Mouse (Mus musculus) G1E (cell line): ENCODE results near the gene Sox5. TPM values are rescaled to one million over a fixed set of nuclear protein-coding genes. Genes with fewer than 3 reads are reported as not detected.

ENCODE experiments used
- ATAC-seq: 2 replicates; pipeline ENCODE4 v1.8.0; 2016; ENCODE audit warnings: mild to moderate bottlenecking; ENCODE audit not compliant: insufficient number of reproducible peaks, poor library complexity, low FRiP score, severe bottlenecking; ENCODE audit errors: extremely low read depth
- DNase-seq: peaks from one replicate; pipeline ENCODE4 v3.0.0; 2012; ENCODE audit warnings: low spot score
- H3K27me3 ChIP-seq: 2 replicates; pipeline ENCODE4 v1.6.1; 2012; ENCODE audit warnings: mild to moderate bottlenecking, low read length, inconsistent platforms; ENCODE audit not compliant: insufficient read depth
- H3K36me3 ChIP-seq: replicated peaks from 2 replicates; pipeline ENCODE3; 2012; ENCODE audit warnings: mild to moderate bottlenecking, inconsistent platforms
- H3K4me1 ChIP-seq: 2 replicates; pipeline ENCODE4 v1.6.1; 2012; ENCODE audit warnings: low read depth, low read length, inconsistent platforms, mixed read lengths; ENCODE audit not compliant: insufficient read depth
- H3K4me3 ChIP-seq: 2 replicates; pipeline ENCODE4 v1.5.1; 2012; ENCODE audit warnings: low read depth, mild to moderate bottlenecking, inconsistent platforms, low read length, moderate library complexity, mixed read lengths
- H3K9me3 ChIP-seq: replicated peaks from 2 replicates; pipeline ENCODE4 v1.6.1; 2012; ENCODE audit warnings: inconsistent platforms
- CTCF ChIP-seq: IDR thresholded peaks from 2 replicates; pipeline ENCODE4 v1.5.1; 2012; ENCODE audit warnings: low read depth, low read length, inconsistent platforms, mixed read lengths
- GATA1 ChIP-seq: IDR thresholded peaks from 2 replicates; pipeline ENCODE4 v1.6.1; 2012; ENCODE audit warnings: borderline replicate concordance, low read length, inconsistent platforms, mixed read lengths
- GATA2 ChIP-seq: IDR thresholded peaks from 2 replicates; pipeline ENCODE4 v1.6.1; 2012; ENCODE audit warnings: low read depth, low read length, inconsistent platforms, borderline replicate concordance
- POLR2AphosphoS5 ChIP-seq: IDR thresholded peaks from 2 replicates; pipeline ENCODE4 v1.6.1; 2012; ENCODE audit warnings: low read depth, low read length, inconsistent platforms; ENCODE audit not compliant: insufficient replicate concordance
- TAL1 ChIP-seq: conservative IDR thresholded peaks from 2 replicates; pipeline ENCODE4 v1.6.1; 2012; ENCODE audit warnings: low read depth, low read length, inconsistent platforms, mixed read lengths
- polyA plus RNA-seq: library from polyadenylated mRNA; stranded (reverse); fragments of >175 nt; gene quantifications from 2 replicates; pipeline ENCODE4 v1.2.3, GENCODE M21; 2012
- total RNA-seq, 2 experiments: library from RNA; stranded (forward) in 1 of 2; stranded (reverse) in 1 of 2; fragments of 200-1000 nt in 1 of 2; fragments of >200 nt in 1 of 2; fragmentation: Nextera tagmentation in 1 of 2; gene quantifications; 2 replicates each; pipeline ENCODE4 v1.2.3; 2014 to 2017

Sox5 gene
- total and polyA plus RNA-seq, 3 experiments = 0.27 to 16.2 TPM; not detected in 1

- Histone ChIP-seq H3K9me3 (peaks cover 46% of the 10 kb centered on the region), H3K36me3 (no peaks in the 10 kb centered on the region), H3K4me3 (no peak overlapping the region), H3K27me3 (no peaks in the 10 kb centered on the region), H3K4me1 (no peaks in the 10 kb centered on the region)
- no peak for DNase-seq
- ATAC-seq = no peak
- no peak for TF ChIP-seq GATA2
- TF ChIP-seq TAL1 = no peak
- TF ChIP-seq CTCF = no peak
- TF ChIP-seq GATA1 = no peak
- TF ChIP-seq POLR2AphosphoS5 = no peak
Observed at GRCm38 (mm10) chr6:144170541-144170940, 611.2 kb downstream of the Sox5 start.

DNA sequence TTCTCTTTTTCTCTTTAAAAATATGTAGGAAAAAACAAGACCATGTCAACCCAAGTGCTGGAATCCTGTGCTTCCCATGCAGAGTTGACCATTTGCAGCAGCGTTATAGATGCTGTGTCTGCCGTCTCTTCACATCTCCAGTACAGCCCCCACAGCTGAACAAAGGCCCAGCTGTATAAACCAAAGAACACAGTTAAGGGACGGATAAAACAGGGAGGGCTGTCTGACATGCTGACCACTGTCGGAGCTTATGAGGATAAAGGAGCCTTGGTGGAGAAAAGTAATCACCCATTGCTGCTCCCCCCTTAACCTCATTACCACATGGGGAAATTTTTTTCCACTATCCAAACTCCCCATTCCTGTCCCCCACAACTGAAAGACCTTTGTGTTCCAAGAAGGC is 612.0 kb downstream of the Sox5 start:
- no peaks in the 10 kb centered on the region for H3K27me3 ChIP-seq
- H3K9me3 ChIP-seq = peaks cover 40% of the 10 kb centered on the region
- H3K36me3 ChIP-seq = no peaks in the 10 kb centered on the region
- no peaks in the 10 kb centered on the region for H3K4me1 ChIP-seq
- ATAC-seq (no peak), DNase-seq (no peak)
- H3K4me3 ChIP-seq = no peak overlapping the region
- no peak for TF ChIP-seq POLR2AphosphoS5
- no peak for TF ChIP-seq TAL1
- TF ChIP-seq CTCF = no peak
- TF ChIP-seq GATA2 = no peak
- no peak for TF ChIP-seq GATA1

- Histone ChIP-seq H3K27me3 (no peaks in the 10 kb centered on the region), H3K4me1 (no peaks in the 10 kb centered on the region), H3K4me3 (no peak overlapping the region), H3K36me3 (no peaks in the 10 kb centered on the region), H3K9me3 (peaks cover 33% of the 10 kb centered on the region)
- no peak for TF ChIP-seq POLR2AphosphoS5
- TF ChIP-seq GATA2 = no peak
- no peak for TF ChIP-seq TAL1
- TF ChIP-seq CTCF = no peak
- no peak for TF ChIP-seq GATA1
- DNase-seq (no peak), ATAC-seq (no peak)
Observed at GRCm38 (mm10) chr6:144168696-144169476, 612.9 kb downstream of the Sox5 start.

DNA sequence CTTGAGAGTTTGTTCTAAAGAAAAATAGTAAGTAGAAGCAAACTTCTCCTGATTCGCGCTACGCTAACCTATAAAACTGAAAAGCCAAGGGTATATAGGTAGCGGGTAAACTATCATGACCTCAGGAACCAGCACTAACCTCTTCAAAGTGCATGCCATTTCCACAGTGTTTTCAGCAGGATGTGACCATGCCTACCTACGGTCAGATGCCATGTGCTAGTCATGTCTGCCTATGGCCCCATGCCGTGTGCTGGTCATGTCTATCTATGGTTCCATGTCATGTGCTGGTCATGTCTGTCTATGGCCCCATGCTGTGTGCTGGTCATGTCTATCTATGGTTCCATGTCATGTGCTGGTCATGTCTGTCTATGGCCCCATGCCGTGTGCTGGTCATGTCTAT is 614.7 kb downstream of the Sox5 start:
- H3K4me1 ChIP-seq = no peaks in the 10 kb centered on the region
- H3K36me3 ChIP-seq = no peaks in the 10 kb centered on the region
- TF ChIP-seq TAL1 (no peak), GATA2 (no peak), POLR2AphosphoS5 (no peak), CTCF (no peak), GATA1 (no peak)
- ATAC-seq (no peak), DNase-seq (no peak)
- H3K27me3 ChIP-seq = no peaks in the 10 kb centered on the region
- H3K9me3 ChIP-seq = peaks cover 33% of the 10 kb centered on the region
- H3K4me3 ChIP-seq = no peak overlapping the region

DNA sequence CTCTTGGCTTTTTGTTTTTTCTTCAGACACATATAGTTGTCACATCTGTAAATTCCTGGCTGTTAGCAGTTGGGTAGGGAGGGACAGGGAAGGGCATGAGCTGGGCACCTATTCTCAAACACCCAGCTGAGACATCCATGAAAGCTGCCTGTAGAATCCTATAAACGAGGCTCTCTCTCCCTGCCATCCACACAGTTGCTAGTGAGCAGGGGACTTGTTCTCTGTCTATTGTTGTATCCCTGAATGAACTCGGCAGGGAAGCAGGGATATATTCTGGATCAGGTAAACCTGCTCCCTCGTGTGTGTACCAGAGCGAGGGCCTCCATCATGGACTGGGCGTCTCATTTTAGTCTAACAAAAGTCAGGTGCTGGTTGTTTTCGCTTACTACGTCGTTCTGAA is 615.1 kb downstream of the Sox5 start:
- Histone ChIP-seq H3K4me3 (no peak overlapping the region), H3K9me3 (peaks cover 34% of the 10 kb centered on the region), H3K4me1 (no peaks in the 10 kb centered on the region), H3K36me3 (no peaks in the 10 kb centered on the region), H3K27me3 (no peaks in the 10 kb centered on the region)
- no peak for DNase-seq
- ATAC-seq = no peak
- TF ChIP-seq GATA2 = no peak
- TF ChIP-seq TAL1 = no peak
- no peak for TF ChIP-seq CTCF
- TF ChIP-seq POLR2AphosphoS5 = no peak
- TF ChIP-seq GATA1 = no peak

GRCm38 (mm10) chr6:144166104-144166503 is 615.7 kb downstream of the Sox5 start:
- DNase-seq (no peak), ATAC-seq (no peak)
- H3K36me3 ChIP-seq = no peaks in the 10 kb centered on the region
- no peaks in the 10 kb centered on the region for H3K27me3 ChIP-seq
- TF ChIP-seq GATA2 (no peak), CTCF (no peak), GATA1 (no peak), TAL1 (no peak), POLR2AphosphoS5 (no peak)
- H3K4me1 ChIP-seq = no peaks in the 10 kb centered on the region
- no peak overlapping the region for H3K4me3 ChIP-seq
- H3K9me3 ChIP-seq = peaks cover 40% of the 10 kb centered on the region
